Mouse (Mus musculus): ENCODE results near the gene 4930503B20Rik.

DNA sequence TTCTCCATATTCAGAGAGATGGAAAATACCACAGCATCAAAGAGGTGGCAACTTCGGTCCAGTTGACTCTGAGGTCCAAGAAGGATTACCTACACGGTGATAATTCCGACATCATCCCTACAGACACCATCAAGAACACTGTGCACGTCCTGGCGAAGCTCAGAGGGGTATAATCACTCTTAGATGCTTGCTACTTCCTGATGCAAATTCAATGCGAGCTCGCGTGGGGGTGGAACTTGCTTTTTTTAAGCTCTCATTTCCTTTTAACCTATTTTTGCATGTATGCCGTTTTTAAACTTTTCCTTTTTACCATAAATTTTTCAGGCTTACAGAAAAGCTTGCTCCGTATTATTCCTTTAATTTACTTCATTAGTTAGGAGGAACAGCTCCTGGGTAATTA, 40.8 kb downstream of the 4930503B20Rik start:
- TF ChIP-seq GATA1 (IDR thresholded peaks at IDR 0.05; ENCODE audit: low read length) (no peak), TAL1 (IDR thresholded peaks at IDR 0.05; ENCODE audit: low read length) (no peak)
